Mouse (Mus musculus) forebrain, embryonic 16.5 days (tissue): ENCODE data around the gene March4. TPM values are rescaled to one million over a fixed set of nuclear protein-coding genes. Genes with fewer than 3 reads are reported as not detected.

Experiments used
- ATAC-seq: fragments of 200-750 bp; cut with Nextera tagmentation; 2 replicates; pipeline ENCODE4 v1.8.0; 2017; ENCODE audit warnings: mild to moderate bottlenecking, moderate library complexity
- H3K27ac ChIP-seq: fragments of 300-500 bp; sonication (generic); 2 replicates; pipeline ENCODE4 v1.5.1; 2014; ENCODE audit warnings: low read length, control low read depth
- H3K27me3 ChIP-seq: fragments of 300-500 bp; sonication (generic); replicated peaks from 2 replicates; pipeline ENCODE4 v1.6.1; 2014; ENCODE audit warnings: low read length; ENCODE audit not compliant: control insufficient read depth, insufficient read depth
- H3K36me3 ChIP-seq: fragments of 300-500 bp; sonication (generic); 2 replicates; pipeline ENCODE4 v1.6.1; 2014; ENCODE audit not compliant: control insufficient read depth, insufficient read depth
- H3K4me1 ChIP-seq: fragments of 300-500 bp; sonication (generic); replicated peaks from 2 replicates; pipeline ENCODE4 v1.6.1; 2014; ENCODE audit warnings: low read length; ENCODE audit not compliant: control insufficient read depth, insufficient read depth
- H3K4me2 ChIP-seq: fragments of 300-500 bp; sonication (generic); 2 replicates; pipeline ENCODE4 v1.6.1; 2014; ENCODE audit warnings: mild to moderate bottlenecking, low read length, control low read depth
- H3K4me3 ChIP-seq: fragments of 300-500 bp; sonication (generic); replicated peaks from 2 replicates; pipeline ENCODE4 v1.5.1; 2014; ENCODE audit warnings: mild to moderate bottlenecking, low read length, control low read depth
- H3K9ac ChIP-seq: fragments of 300-500 bp; sonication (generic); replicated peaks from 2 replicates; pipeline ENCODE4 v1.6.1; 2014; ENCODE audit warnings: low read depth, low read length, control low read depth
- H3K9me3 ChIP-seq: fragments of 300-500 bp; sonication (generic); 2 replicates; pipeline ENCODE4 v1.6.1; 2016; ENCODE audit warnings: low read length; ENCODE audit not compliant: control insufficient read depth
- WGBS: fragments of 180-500 bp; shearing (Covaris S2); extraction: QIAGEN DNeasy Blood & Tissue Kit; methylation state at CpG from one replicate; pipeline ENCODE4 v1.1.7; 2014; 5-methylcytosine and 5-hydroxymethylcytosine counted together
- polyA plus RNA-seq: library from polyadenylated mRNA; unstranded; fragments of >200 nt; fragmentation: Nextera tagmentation; extraction: Ambion mirVana; gene quantifications from 2 replicates; pipeline ENCODE4 v1.2.1, GENCODE M21; 2015

March4 gene
- polyA plus RNA-seq, 1 experiment from 2014 or later: 7.7 TPM

GRCm38 (mm10) chr1:72400616-72401015 lies 136.1 kb downstream of the March4 start:
- 62% methylated on average over 9 of the region's 9 CpGs for WGBS
- no peaks in the 10 kb centered on the region for H3K36me3 ChIP-seq

GRCm38 (mm10) chr1:72399720-72400401 lies 136.9 kb downstream of the March4 start:
- 87% methylated on average over 8 of the region's 8 CpGs for WGBS
- Histone ChIP-seq H3K27ac (no peak overlapping the region), H3K9ac (no peak overlapping the region), H3K36me3 (no peaks in the 10 kb centered on the region), H3K9me3 (no peaks in the 10 kb centered on the region), H3K27me3 (no peaks in the 10 kb centered on the region), H3K4me1 (peaks cover 9% of the 10 kb centered on the region), H3K4me3 (no peak overlapping the region), H3K4me2 (no peak overlapping the region)
- ATAC-seq: no peak

More at GRCm38 (mm10) chr1:72400616-72401015, 136.1 kb downstream of the March4 start:
- Histone ChIP-seq H3K4me1 (peaks cover 9% of the 10 kb centered on the region), H3K9ac (no peak overlapping the region), H3K9me3 (no peaks in the 10 kb centered on the region), H3K4me2 (no peak overlapping the region), H3K27me3 (no peaks in the 10 kb centered on the region), H3K4me3 (no peak overlapping the region), H3K27ac (no peak overlapping the region)
- ATAC-seq: peak; percentile 68

GRCm38 (mm10) chr1:72390420-72390819 lies 146.3 kb downstream of the March4 start:
- 82% methylated on average over 4 of the region's 4 CpGs for WGBS
- no peak overlapping the region for H3K4me2 ChIP-seq
- no peaks in the 10 kb centered on the region for H3K4me1 ChIP-seq
- no peak overlapping the region for H3K4me3 ChIP-seq
- no peak overlapping the region for H3K27ac ChIP-seq
- no peak for ATAC-seq
- no peaks in the 10 kb centered on the region for H3K9me3 ChIP-seq
- H3K27me3 ChIP-seq: no peaks in the 10 kb centered on the region
- H3K36me3 ChIP-seq: no peaks in the 10 kb centered on the region; the same call in 1 of the 2 replicates
- H3K9ac ChIP-seq: no peak overlapping the region

- H3K4me2 ChIP-seq: no peak overlapping the region
- no peak overlapping the region for H3K9ac ChIP-seq
- H3K4me1 ChIP-seq: no peaks in the 10 kb centered on the region; the same call in 1 of the 2 replicates
- 84% methylated on average over 5 of the region's 5 CpGs for WGBS
- no peaks in the 10 kb centered on the region; the same call in 1 of the 2 replicates for H3K36me3 ChIP-seq
- ATAC-seq: 0 out of 2 replicates have a peak, but pooled peaks have one; percentile 57
- no peaks in the 10 kb centered on the region for H3K27me3 ChIP-seq
- no peak overlapping the region for H3K27ac ChIP-seq
- no peaks in the 10 kb centered on the region for H3K9me3 ChIP-seq
- H3K4me3 ChIP-seq: no peak overlapping the region
Measured at GRCm38 (mm10) chr1:72383651-72384050, 153.1 kb downstream of the March4 start.

GRCm38 (mm10) chr1:72383056-72383455 lies 153.7 kb downstream of the March4 start:
- Histone ChIP-seq H3K4me2 (no peak overlapping the region), H3K27me3 (no peaks in the 10 kb centered on the region), H3K27ac (no peak overlapping the region), H3K9ac (no peak overlapping the region), H3K4me3 (no peak overlapping the region), H3K9me3 (no peaks in the 10 kb centered on the region), H3K36me3 (no peaks in the 10 kb centered on the region; the same call in 1 of the 2 replicates), H3K4me1 (no peaks in the 10 kb centered on the region; the same call in 1 of the 2 replicates)
- ATAC-seq: no peak
- WGBS: 64% methylated on average over 7 of the region's 7 CpGs

- Histone ChIP-seq H3K36me3 (no peaks in the 10 kb centered on the region), H3K27me3 (no peaks in the 10 kb centered on the region), H3K27ac (no peak overlapping the region), H3K4me1 (no peaks in the 10 kb centered on the region; the same call in 1 of the 2 replicates), H3K4me2 (no peak overlapping the region), H3K9ac (no peak overlapping the region), H3K9me3 (no peaks in the 10 kb centered on the region), H3K4me3 (no peak overlapping the region)
- no peak for ATAC-seq
- WGBS: 98% methylated on average over 3 of the region's 3 CpGs
Measured at GRCm38 (mm10) chr1:72380544-72380943, 156.2 kb downstream of the March4 start.

- no peaks in the 10 kb centered on the region for H3K9me3 ChIP-seq
- H3K4me2 ChIP-seq: no peak overlapping the region
- no peaks in the 10 kb centered on the region for H3K36me3 ChIP-seq
- peak; percentile 59 for ATAC-seq
- H3K4me3 ChIP-seq: no peak overlapping the region
- no peak overlapping the region for H3K9ac ChIP-seq
- H3K27ac ChIP-seq: peak overlapping the region; percentile 49; the same call in 1 of the 2 replicates
- H3K4me1 ChIP-seq: no peaks in the 10 kb centered on the region; the same call in 1 of the 2 replicates
- WGBS: 70% methylated on average over 11 of the region's 11 CpGs
- no peaks in the 10 kb centered on the region for H3K27me3 ChIP-seq
Measured at GRCm38 (mm10) chr1:72379752-72380353, 156.9 kb downstream of the March4 start.

- H3K4me1 ChIP-seq: peaks cover 2% of the 10 kb centered on the region; the same call in 1 of the 2 replicates
- no peak overlapping the region for H3K9ac ChIP-seq
- no peaks in the 10 kb centered on the region for H3K36me3 ChIP-seq
- no peak for ATAC-seq
- no peak overlapping the region for H3K4me2 ChIP-seq
- no peak overlapping the region for H3K4me3 ChIP-seq
- H3K9me3 ChIP-seq: no peaks in the 10 kb centered on the region
- H3K27me3 ChIP-seq: no peaks in the 10 kb centered on the region
- 69% methylated on average over 4 of the region's 4 CpGs for WGBS
- no peak overlapping the region for H3K27ac ChIP-seq
Measured at GRCm38 (mm10) chr1:72378151-72378550, 158.6 kb downstream of the March4 start.
